Mouse (Mus musculus) lung, postnatal 0 days (tissue): ENCODE data around the gene Hunk.

ENCODE experiments used
- CTCF ChIP-seq: IDR thresholded peaks from 2 replicates; pipeline ENCODE4 v1.5.1; 2016; ENCODE audit warnings: antibody characterized with exemption, mild to moderate bottlenecking
- EP300 ChIP-seq: IDR thresholded peaks from 2 replicates; pipeline ENCODE4 v1.6.1; 2016; ENCODE audit warnings: antibody characterized with exemption, mild to moderate bottlenecking, control low read depth

DNA sequence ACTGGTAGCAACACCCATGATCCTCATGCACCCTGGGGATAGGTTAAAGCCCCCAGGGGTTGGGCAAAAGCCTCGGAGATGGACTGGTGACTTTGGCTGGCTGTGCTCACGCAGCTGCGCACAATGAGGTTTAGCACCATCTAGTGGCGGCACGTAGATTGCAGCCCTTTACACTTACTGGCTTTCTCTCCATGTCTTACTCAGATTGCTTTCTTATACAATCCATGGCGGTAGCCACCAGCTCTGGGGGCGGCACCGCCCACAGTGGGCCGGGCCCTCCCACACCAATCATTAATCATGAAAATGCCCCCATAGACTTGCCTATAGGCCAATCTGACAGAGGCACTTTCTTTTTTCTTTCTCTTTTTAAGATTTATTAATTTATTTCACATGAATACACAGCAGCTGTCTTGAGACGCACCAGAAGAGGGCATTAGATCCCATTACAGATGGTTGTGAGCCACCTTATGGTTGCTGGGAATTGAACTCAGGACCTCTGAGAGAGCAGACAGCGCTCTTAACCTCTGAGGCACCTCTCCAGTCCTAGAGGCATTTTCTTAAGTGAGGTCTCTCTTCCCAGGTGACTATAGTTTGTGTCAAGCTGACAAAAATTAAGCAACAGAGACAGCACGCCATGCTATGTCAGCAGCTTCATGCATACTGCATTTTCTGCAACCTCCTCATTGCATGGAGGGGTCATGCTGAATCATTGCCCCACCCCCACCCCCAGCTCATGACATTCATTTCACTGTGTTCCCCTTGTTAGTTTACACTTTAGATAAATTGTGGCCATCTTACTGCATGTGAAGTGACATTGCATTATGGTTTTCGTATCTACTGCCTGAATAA, 35.9 kb upstream of the Hunk start:
- TF ChIP-seq EP300 (no peak), CTCF (peak; percentile 58)
